Mouse (Mus musculus) urinary bladder, adult 18-20 months (tissue): ENCODE results near the gene Nsg2.
A peak's percentile ranks its signal among the peaks of the same experiment; 100 is the strongest.

Experiments
- DNase-seq, 2 experiments: peaks; one replicate each; pipeline ENCODE4 v3.0.0; 2022; ENCODE audit warnings: low spot score in 2 of 2, mixed read lengths in 2 of 2

Gene Nsg2

GRCm38 (mm10) chr11:32011867-32012603, 11.8 kb downstream of the Nsg2 start:
- no peak for DNase-seq

- no peak for DNase-seq
Observed at GRCm38 (mm10) chr11:32013014-32013427, 12.8 kb downstream of the Nsg2 start.

- no peak for DNase-seq
Observed at GRCm38 (mm10) chr11:32013561-32013960, 13.3 kb downstream of the Nsg2 start.

GRCm38 (mm10) chr11:32018201-32018600, 17.9 kb downstream of the Nsg2 start:
- DNase-seq, result no peak

GRCm38 (mm10) chr11:32020031-32020965, 20.0 kb downstream of the Nsg2 start:
- peak in 1 of 2 experiments; percentile 13 for DNase-seq

- no peak for DNase-seq
Observed at GRCm38 (mm10) chr11:32026634-32027033, 26.4 kb downstream of the Nsg2 start.

GRCm38 (mm10) chr11:32027474-32028342, 27.4 kb downstream of the Nsg2 start:
- DNase-seq, result no peak

- DNase-seq, result no peak
Observed at GRCm38 (mm10) chr11:32028605-32029004, 28.3 kb downstream of the Nsg2 start.

- DNase-seq, result no peak
Observed at GRCm38 (mm10) chr11:32029356-32029755, 29.1 kb downstream of the Nsg2 start.

GRCm38 (mm10) chr11:32031396-32031795, 31.1 kb downstream of the Nsg2 start:
- no peak for DNase-seq

- DNase-seq, result no peak
Observed at GRCm38 (mm10) chr11:32032053-32032452, 31.8 kb downstream of the Nsg2 start.

GRCm38 (mm10) chr11:32035831-32036230, 35.6 kb downstream of the Nsg2 start:
- DNase-seq, result no peak

GRCm38 (mm10) chr11:32039656-32040055, 39.4 kb downstream of the Nsg2 start:
- no peak for DNase-seq

GRCm38 (mm10) chr11:32057389-32057788, 57.1 kb downstream of the Nsg2 start:
- no peak for DNase-seq

GRCm38 (mm10) chr11:32057861-32058260, 57.6 kb downstream of the Nsg2 start:
- DNase-seq, result no peak

- no peak for DNase-seq
Observed at GRCm38 (mm10) chr11:32061020-32061419, 60.8 kb downstream of the Nsg2 start.

GRCm38 (mm10) chr11:32061874-32062273, 61.6 kb downstream of the Nsg2 start:
- no peak for DNase-seq

GRCm38 (mm10) chr11:32063775-32064510, 63.7 kb downstream of the Nsg2 start:
- no peak for DNase-seq

GRCm38 (mm10) chr11:32064511-32064862, 64.2 kb downstream of the Nsg2 start:
- no peak for DNase-seq

GRCm38 (mm10) chr11:32068736-32069490, 68.7 kb downstream of the Nsg2 start:
- DNase-seq, result no peak
